Mouse (Mus musculus): Measurements from ENCODE around the gene Znhit2. TPM values are rescaled to one million over a fixed set of nuclear protein-coding genes. Genes with fewer than 3 reads are reported as not detected.

Gene Znhit2
- total and polyA plus RNA-seq, 3 experiments = 9.9 to 14.4 (median 13.4) TPM

- no peak for DNase-seq
- H3K4me3 ChIP-seq = no peak overlapping the region
- TF ChIP-seq POLR2A (IDR thresholded peaks at IDR 0.05; ENCODE audit: insufficient read depth, low read depth, low read length) = no peak
- no peak for TF ChIP-seq EP300 (IDR thresholded peaks at IDR 0.05; ENCODE audit: insufficient read depth, low read depth, low read length)
- no peak for TF ChIP-seq CTCF (IDR thresholded peaks at IDR 0.05)
- H3K79me2 ChIP-seq (replicated peaks; ENCODE audit: control insufficient read depth, insufficient read depth, low read length) = no peaks in the 10 kb centered on the region
- H3K4me1 ChIP-seq (ENCODE audit: control insufficient read depth, insufficient read depth, low read length) = no peaks in the 10 kb centered on the region
- intact Hi-C loops (cut with DNase I) = no loop called here
- no peaks in the 10 kb centered on the region for H3K27me3 ChIP-seq (ENCODE audit: control insufficient read depth, insufficient read depth, low read length)
- no peak overlapping the region for H3K9ac ChIP-seq (ENCODE audit: low read depth, low read length)
- WGBS = 83% methylated on average over 6 of the region's 6 CpGs
- no peaks in the 10 kb centered on the region for H3K36me3 ChIP-seq (ENCODE audit: control insufficient read depth, insufficient read depth, low read length)
- H3K27ac ChIP-seq = no peak overlapping the region
Observed at GRCm38 (mm10) chr19:6101186-6101585, 40.2 kb downstream of the Znhit2 start.

GRCm38 (mm10) chr19:6102169-6102853, 41.3 kb downstream of the Znhit2 start:
- WGBS = 67% methylated on average over 6 of the region's 6 CpGs
- H3K36me3 ChIP-seq (ENCODE audit: control insufficient read depth, insufficient read depth, low read length) = no peaks in the 10 kb centered on the region
- no peak overlapping the region for H3K27ac ChIP-seq
- no peaks in the 10 kb centered on the region for H3K27me3 ChIP-seq (ENCODE audit: control insufficient read depth, insufficient read depth, low read length)
- H3K4me1 ChIP-seq (ENCODE audit: control insufficient read depth, insufficient read depth, low read length) = no peaks in the 10 kb centered on the region
- intact Hi-C loops (cut with DNase I) = no loop called here
- no peak overlapping the region for H3K4me3 ChIP-seq
- DNase-seq = no peak
- TF ChIP-seq EP300 (IDR thresholded peaks at IDR 0.05; ENCODE audit: insufficient read depth, low read depth, low read length) (no peak), POLR2A (IDR thresholded peaks at IDR 0.05; ENCODE audit: insufficient read depth, low read depth, low read length) (no peak)
- H3K79me2 ChIP-seq (replicated peaks; ENCODE audit: control insufficient read depth, insufficient read depth, low read length) = no peaks in the 10 kb centered on the region
- no peak overlapping the region for H3K9ac ChIP-seq (ENCODE audit: low read depth, low read length)

DNA sequence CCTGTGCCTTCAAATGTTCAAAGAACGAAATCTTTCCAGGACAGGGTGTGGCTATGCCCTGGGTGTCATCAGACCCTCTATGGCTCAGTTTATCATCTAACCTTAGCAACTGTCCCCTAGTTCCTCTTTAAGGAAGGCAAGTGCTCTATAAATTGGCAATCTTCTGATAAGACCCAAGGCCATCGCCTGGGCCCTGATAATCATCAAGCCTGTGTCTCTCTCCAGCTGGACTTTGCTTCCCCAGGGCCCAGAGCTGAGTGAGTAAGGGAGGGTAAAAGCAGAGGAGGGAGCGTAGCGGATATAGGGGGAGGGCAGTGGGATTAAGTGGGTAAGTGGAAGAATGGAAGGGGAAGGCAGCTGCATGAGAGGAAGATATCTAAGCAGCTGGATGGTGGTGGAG, 43.5 kb downstream of the Znhit2 start:
- 62% methylated on average over 4 of the region's 4 CpGs for WGBS
- H3K9ac ChIP-seq (ENCODE audit: low read depth, low read length) = no peak overlapping the region

DNA sequence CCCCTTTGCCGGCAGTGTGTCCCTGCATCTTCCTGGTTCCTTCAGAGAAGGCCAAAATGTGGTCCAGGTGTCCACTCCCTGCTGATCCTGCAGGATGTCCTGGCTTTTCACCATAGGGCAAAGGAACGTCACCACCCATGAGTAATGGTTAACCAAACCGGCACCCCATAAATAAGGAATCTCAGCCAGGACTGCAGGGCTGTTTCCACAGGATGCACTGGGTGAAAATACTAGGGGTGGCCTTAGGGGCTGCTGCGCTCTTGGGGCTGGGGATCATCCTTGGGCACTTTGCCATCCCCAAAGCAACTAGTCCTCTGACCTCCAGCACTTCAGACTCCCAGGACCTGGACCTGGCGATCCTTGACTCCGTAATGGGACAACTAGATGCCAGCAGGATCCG, 44.6 kb downstream of the Znhit2 start, which contains the start of gene Naaladl1:
Naaladl1 (plus strand) TSS at position 197 of the 400 bp plus-strand sequence.
- Histone ChIP-seq H3K9ac (ENCODE audit: low read depth, low read length) (no peak within 1 kb of the TSS), H3K36me3 (ENCODE audit: control insufficient read depth, insufficient read depth, low read length) (no peaks in the 10 kb centered on the region), H3K4me3 (no peak within 1 kb of the TSS), H3K27me3 (ENCODE audit: control insufficient read depth, insufficient read depth, low read length) (no peaks in the 10 kb centered on the region), H3K27ac (no peak within 1 kb of the TSS), H3K79me2 (replicated peaks; ENCODE audit: control insufficient read depth, insufficient read depth, low read length) (no peaks in the 10 kb centered on the region), H3K4me1 (ENCODE audit: control insufficient read depth, insufficient read depth, low read length) (no peaks in the 10 kb centered on the region)
- 90% methylated on average over 7 of the region's 7 CpGs for WGBS
- no peak for TF ChIP-seq POLR2A (IDR thresholded peaks at IDR 0.05; ENCODE audit: insufficient read depth, low read depth, low read length)
- TF ChIP-seq CTCF (IDR thresholded peaks at IDR 0.05) = no peak
- no peak for TF ChIP-seq EP300 (IDR thresholded peaks at IDR 0.05; ENCODE audit: insufficient read depth, low read depth, low read length)
- intact Hi-C loops (cut with DNase I) = no loop called here
- no peak for DNase-seq

More for the DNA sequence above, 43.5 kb downstream of the Znhit2 start:
- H3K79me2 ChIP-seq (replicated peaks; ENCODE audit: control insufficient read depth, insufficient read depth, low read length) = no peaks in the 10 kb centered on the region
- H3K27ac ChIP-seq = no peak overlapping the region
- H3K4me3 ChIP-seq = no peak overlapping the region
- intact Hi-C loops (cut with DNase I) = no loop called here
- H3K36me3 ChIP-seq (ENCODE audit: control insufficient read depth, insufficient read depth, low read length) = no peaks in the 10 kb centered on the region
- no peaks in the 10 kb centered on the region for H3K4me1 ChIP-seq (ENCODE audit: control insufficient read depth, insufficient read depth, low read length)
- no peaks in the 10 kb centered on the region for H3K27me3 ChIP-seq (ENCODE audit: control insufficient read depth, insufficient read depth, low read length)
- TF ChIP-seq EP300 (IDR thresholded peaks at IDR 0.05; ENCODE audit: insufficient read depth, low read depth, low read length) = no peak
- no peak for TF ChIP-seq POLR2A (IDR thresholded peaks at IDR 0.05; ENCODE audit: insufficient read depth, low read depth, low read length)
- TF ChIP-seq CTCF (IDR thresholded peaks at IDR 0.05) = no peak
- no peak for DNase-seq

Small RNA genes within 50 kb of the gene (microRNA-seq; reads per million reads assigned to microRNA genes)
- gene Mir6988 = 1.9 to 2.2 reads per million in 2 experiments

Other genes with a start within 250 kb of the Znhit2 start
- gene Frmd8, start 185.9 kb upstream of the Znhit2 start, total RNA-seq (2021) = 1 to 10 TPM; 7.7 to 8.4 TPM
- 7.0 and 9.3 TPM in 2 replicates for gene Frmd8, start 185.9 kb upstream of the Znhit2 start, polyA plus RNA-seq (2012; rRNA removed)
- 1 to 10 TPM; 2.8 TPM for gene Slc25a45, start 183.4 kb upstream of the Znhit2 start, total RNA-seq (2021)
- 7.9 and 8.2 TPM in 2 replicates for gene Slc25a45, start 183.4 kb upstream of the Znhit2 start, polyA plus RNA-seq (2012; rRNA removed)
- gene Tigd3, start 167.0 kb upstream of the Znhit2 start, total RNA-seq (2021) = under 1 TPM; 0.14 to 0.47 TPM
- 0.25 and 0.67 TPM in 2 replicates for gene Tigd3, start 167.0 kb upstream of the Znhit2 start, polyA plus RNA-seq (2012; rRNA removed)
- gene Dpf2, start 148.2 kb upstream of the Znhit2 start, total RNA-seq (2021) = 10 to 100 TPM; 82.3 to 83.5 TPM
- gene Dpf2, start 148.2 kb upstream of the Znhit2 start, polyA plus RNA-seq (2012; rRNA removed) = 71.8 and 104 TPM in 2 replicates
- 1 to 10 TPM; 8.0 to 8.4 TPM for gene Cdc42ep2, start 136.4 kb upstream of the Znhit2 start, total RNA-seq (2021)
- gene Cdc42ep2, start 136.4 kb upstream of the Znhit2 start, polyA plus RNA-seq (2012; rRNA removed) = 11.7 and 19.0 TPM in 2 replicates
- gene Pola2, start 97.0 kb upstream of the Znhit2 start, total RNA-seq (2021) = 10 to 100 TPM in 1 of 2 experiments, 1 to 10 TPM in 1; 8.6 to 10.9 TPM
- 27.9 and 38.7 TPM in 2 replicates for gene Pola2, start 97.0 kb upstream of the Znhit2 start, polyA plus RNA-seq (2012; rRNA removed)
- gene Slc22a20, start 75.0 kb upstream of the Znhit2 start, total RNA-seq (2021) = not detected
- not detected in 2 replicates for gene Slc22a20, start 75.0 kb upstream of the Znhit2 start, polyA plus RNA-seq (2012; rRNA removed)
- 10 to 100 TPM; 26.4 to 26.8 TPM for gene Capn1, start 45.3 kb upstream of the Znhit2 start, total RNA-seq (2021)
- 21.5 and 26.2 TPM in 2 replicates for gene Capn1, start 45.3 kb upstream of the Znhit2 start, polyA plus RNA-seq (2012; rRNA removed)
- gene Syvn1, start 14.6 kb upstream of the Znhit2 start, total RNA-seq (2021) = 10 to 100 TPM; 21.3 to 24.2 TPM
- 17.1 and 23.1 TPM in 2 replicates for gene Syvn1, start 14.6 kb upstream of the Znhit2 start, polyA plus RNA-seq (2012; rRNA removed)
- 10 to 100 TPM; 37.1 to 39.0 TPM for gene Mrpl49, start 3.4 kb upstream of the Znhit2 start, total RNA-seq (2021)
- gene Mrpl49, start 3.4 kb upstream of the Znhit2 start, polyA plus RNA-seq (2012; rRNA removed) = 23.5 and 33.0 TPM in 2 replicates
- 100 to 1,000 TPM; 550 to 636 TPM for gene Fau, start 3.3 kb upstream of the Znhit2 start, total RNA-seq (2021)
- 265 and 386 TPM in 2 replicates for gene Fau, start 3.3 kb upstream of the Znhit2 start, polyA plus RNA-seq (2012; rRNA removed)
- gene Tm7sf2, start 7.2 kb downstream of the Znhit2 start, total RNA-seq (2021) = 1 to 10 TPM; 2.7 to 3.7 TPM
- 9.3 and 11.9 TPM in 2 replicates for gene Tm7sf2, start 7.2 kb downstream of the Znhit2 start, polyA plus RNA-seq (2012; rRNA removed)
- gene Vps51, start 16.0 kb downstream of the Znhit2 start, total RNA-seq (2021) = 10 to 100 TPM; 19.1 to 22.0 TPM
- gene Vps51, start 16.0 kb downstream of the Znhit2 start, polyA plus RNA-seq (2012; rRNA removed) = 35.1 and 39.0 TPM in 2 replicates
- gene Tmem262, start 18.8 kb downstream of the Znhit2 start, total RNA-seq (2021) = not detected
- gene Tmem262, start 18.8 kb downstream of the Znhit2 start, polyA plus RNA-seq (2012; rRNA removed) = not detected in 2 replicates
- not detected for gene Gm28374, start 21.1 kb downstream of the Znhit2 start, total RNA-seq (2021)
- not detected in 2 replicates for gene Gm28374, start 21.1 kb downstream of the Znhit2 start, polyA plus RNA-seq (2012; rRNA removed)
- gene Zfpl1, start 23.8 kb downstream of the Znhit2 start, total RNA-seq (2021) = 10 to 100 TPM; 13.8 to 15.6 TPM
- 47.5 and 50.7 TPM in 2 replicates for gene Zfpl1, start 23.8 kb downstream of the Znhit2 start, polyA plus RNA-seq (2012; rRNA removed)
- not detected for gene Cdca5, start 23.8 kb downstream of the Znhit2 start, total RNA-seq (2021)
- gene Cdca5, start 23.8 kb downstream of the Znhit2 start, polyA plus RNA-seq (2012; rRNA removed) = 0.09 and 0.27 TPM in 2 replicates
- not detected for gene AC131692.1, start 33.2 kb downstream of the Znhit2 start, total RNA-seq (2021)
- gene AC131692.1, start 33.2 kb downstream of the Znhit2 start, polyA plus RNA-seq (2012; rRNA removed) = not detected in 2 replicates
- gene Naaladl1, start 44.6 kb downstream of the Znhit2 start, total RNA-seq (2021) = not detected
- not detected in 2 replicates for gene Naaladl1, start 44.6 kb downstream of the Znhit2 start, polyA plus RNA-seq (2012; rRNA removed)
- gene Sac3d1, start 57.5 kb downstream of the Znhit2 start, total RNA-seq (2021) = 10 to 100 TPM in 1 of 2 experiments, 1 to 10 TPM in 1; 8.7 to 10.3 TPM
- gene Sac3d1, start 57.5 kb downstream of the Znhit2 start, polyA plus RNA-seq (2012; rRNA removed) = 13.1 and 15.4 TPM in 2 replicates
- gene Snx15, start 67.1 kb downstream of the Znhit2 start, total RNA-seq (2021) = 10 to 100 TPM; 14.1 to 16.6 TPM
- 22.0 and 29.5 TPM in 2 replicates for gene Snx15, start 67.1 kb downstream of the Znhit2 start, polyA plus RNA-seq (2012; rRNA removed)
- gene Batf2, start 79.8 kb downstream of the Znhit2 start, total RNA-seq (2021) = 1 to 10 TPM in 1 of 2 experiments, under 1 TPM in 1; 0.98 to 1.6 TPM
- gene Batf2, start 79.8 kb downstream of the Znhit2 start, polyA plus RNA-seq (2012; rRNA removed) = 2.3 and 3.2 TPM in 2 replicates
- gene Arl2, start 80.4 kb downstream of the Znhit2 start, total RNA-seq (2021) = 10 to 100 TPM; 62.1 to 72.9 TPM
- 153 and 155 TPM in 2 replicates for gene Arl2, start 80.4 kb downstream of the Znhit2 start, polyA plus RNA-seq (2012; rRNA removed)
- gene Majin, start 123.2 kb downstream of the Znhit2 start, total RNA-seq (2021) = not detected
- 0.20 and 0.23 TPM in 2 replicates for gene Majin, start 123.2 kb downstream of the Znhit2 start, polyA plus RNA-seq (2012; rRNA removed)
- gene Gpha2, start 165.2 kb downstream of the Znhit2 start, total RNA-seq (2021) = not detected
- gene Gpha2, start 165.2 kb downstream of the Znhit2 start, polyA plus RNA-seq (2012; rRNA removed) = 0.27 TPM in 1 of 2 replicates, not detected in the other
- 10 to 100 TPM; 34.8 to 35.1 TPM for gene Ppp2r5b, start 174.7 kb downstream of the Znhit2 start, total RNA-seq (2021)
- gene Ppp2r5b, start 174.7 kb downstream of the Znhit2 start, polyA plus RNA-seq (2012; rRNA removed) = 36.8 and 40.6 TPM in 2 replicates
- gene Atg2a, start 180.5 kb downstream of the Znhit2 start, total RNA-seq (2021) = 10 to 100 TPM; 20.5 to 24.5 TPM
- gene Atg2a, start 180.5 kb downstream of the Znhit2 start, polyA plus RNA-seq (2012; rRNA removed) = 26.3 and 26.7 TPM in 2 replicates
- gene Ehd1, start 215.5 kb downstream of the Znhit2 start, total RNA-seq (2021) = 100 to 1,000 TPM in 1 of 2 experiments, 10 to 100 TPM in 1; 98.0 to 120 TPM
- 111 and 142 TPM in 2 replicates for gene Ehd1, start 215.5 kb downstream of the Znhit2 start, polyA plus RNA-seq (2012; rRNA removed)
- gene Cdc42bpg, start 245.3 kb downstream of the Znhit2 start, total RNA-seq (2021) = 10 to 100 TPM; 11.7 to 13.9 TPM
- 7.0 and 7.7 TPM in 2 replicates for gene Cdc42bpg, start 245.3 kb downstream of the Znhit2 start, polyA plus RNA-seq (2012; rRNA removed)

All from heart, adult 2 months (tissue).